Mouse (Mus musculus): ENCODE data around the gene Ccdc153.

The Ccdc153 gene

DNA sequence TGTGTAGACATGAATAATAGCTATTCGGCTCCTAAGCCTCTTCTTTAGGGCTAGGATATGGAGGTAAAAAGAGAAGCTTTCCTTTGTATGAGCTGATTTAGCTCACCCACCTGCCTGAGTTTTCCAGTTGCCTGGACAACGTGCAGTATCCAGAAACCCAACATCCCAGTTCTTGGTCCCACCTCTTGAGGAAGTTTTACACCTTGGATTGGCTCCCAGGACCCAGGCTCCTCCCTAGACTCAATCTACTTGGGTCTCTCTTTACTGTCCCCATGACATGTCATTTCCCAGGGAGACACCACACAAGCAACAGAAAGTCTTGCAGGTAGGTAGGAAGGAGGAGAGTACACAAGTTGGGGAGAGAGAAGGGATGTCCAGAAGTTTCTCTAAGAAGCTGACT is at the start of gene Ccdc153:
TSS of gene Ccdc153 (plus strand) at position 278 of the 400 bp plus-strand sequence.
- DNase-seq (ENCODE audit: extremely low read depth, insufficient read length, low spot score): no peak

DNA sequence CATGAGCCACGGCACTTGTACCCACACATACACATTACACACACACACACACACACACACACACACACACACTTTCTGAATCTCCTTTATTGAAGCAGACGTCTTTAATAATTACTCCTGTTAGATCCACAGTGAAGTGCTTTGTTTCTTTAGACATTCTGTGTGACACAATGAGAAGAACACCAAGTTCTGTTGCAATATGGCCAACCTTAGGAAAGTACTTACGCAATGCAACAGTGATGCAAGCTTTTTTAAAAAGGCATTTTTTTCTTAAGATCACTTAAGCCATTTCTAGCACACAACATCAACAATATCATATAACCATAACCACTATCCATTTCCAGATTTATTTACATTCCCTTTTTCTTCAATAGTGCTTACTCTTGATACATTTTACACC is 49.3 kb upstream of the Ccdc153 start:
- no peak for DNase-seq (ENCODE audit: extremely low read depth, insufficient read length, low spot score)

DNA sequence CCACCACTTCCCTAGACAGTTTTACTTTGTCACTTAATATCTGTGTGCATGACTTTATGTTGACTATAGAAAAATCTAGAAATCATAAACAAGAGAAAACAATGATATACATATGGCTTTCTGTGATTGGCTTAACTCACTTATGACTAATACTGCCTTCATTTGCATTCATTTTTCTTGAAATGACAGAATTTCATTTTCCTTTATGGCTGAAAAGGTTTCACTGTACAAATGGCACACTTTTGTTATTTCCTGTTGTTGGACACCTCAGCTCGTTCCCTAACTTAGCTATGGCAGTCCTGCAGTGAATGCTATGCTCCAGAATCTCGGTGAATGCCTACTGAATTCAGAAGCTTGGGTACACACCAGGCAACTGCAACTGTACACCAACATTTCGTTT is 48.2 kb upstream of the Ccdc153 start:
- no peak for DNase-seq (ENCODE audit: extremely low read depth, insufficient read length, low spot score)

DNA sequence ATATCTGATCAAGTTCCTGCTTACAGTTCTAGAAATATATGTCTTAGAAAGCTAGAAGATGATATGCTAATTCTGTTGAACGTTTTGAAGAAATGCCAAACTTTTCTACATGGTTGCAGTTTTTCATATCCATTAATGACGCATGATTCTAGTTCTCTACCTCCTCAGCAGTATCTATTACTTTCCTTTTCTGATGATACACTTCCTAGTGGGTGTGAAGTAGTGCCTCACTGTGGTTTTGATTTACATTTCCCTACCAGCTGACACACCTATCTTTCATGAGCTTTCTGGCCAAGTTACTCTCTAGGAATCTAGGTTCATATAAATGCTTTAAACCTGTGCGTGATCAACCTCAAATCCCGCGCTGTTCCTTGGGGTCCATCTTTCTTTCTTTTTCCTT is 47.7 kb upstream of the Ccdc153 start:
- no peak for DNase-seq (ENCODE audit: extremely low read depth, insufficient read length, low spot score)

DNA sequence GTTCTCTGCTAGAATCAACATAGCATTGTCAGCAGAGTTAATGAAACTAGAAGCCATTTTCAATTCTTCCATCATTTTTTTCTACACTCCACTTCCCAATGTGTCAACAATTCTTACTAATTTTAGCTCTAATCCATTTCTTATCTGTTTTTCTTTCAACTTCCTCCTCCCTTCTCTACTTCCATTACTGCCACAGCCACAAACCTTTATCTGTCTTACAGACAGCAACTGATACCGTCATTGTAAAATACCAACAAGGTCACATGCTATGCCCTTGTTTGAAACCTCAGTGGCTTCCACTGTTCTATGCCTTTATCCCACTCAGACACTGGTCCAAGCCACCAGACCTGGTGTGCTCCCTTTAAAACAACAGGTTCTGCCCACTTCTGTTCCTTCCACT is 46.5 kb upstream of the Ccdc153 start:
- no peak for DNase-seq (ENCODE audit: extremely low read depth, insufficient read length, low spot score)

DNA sequence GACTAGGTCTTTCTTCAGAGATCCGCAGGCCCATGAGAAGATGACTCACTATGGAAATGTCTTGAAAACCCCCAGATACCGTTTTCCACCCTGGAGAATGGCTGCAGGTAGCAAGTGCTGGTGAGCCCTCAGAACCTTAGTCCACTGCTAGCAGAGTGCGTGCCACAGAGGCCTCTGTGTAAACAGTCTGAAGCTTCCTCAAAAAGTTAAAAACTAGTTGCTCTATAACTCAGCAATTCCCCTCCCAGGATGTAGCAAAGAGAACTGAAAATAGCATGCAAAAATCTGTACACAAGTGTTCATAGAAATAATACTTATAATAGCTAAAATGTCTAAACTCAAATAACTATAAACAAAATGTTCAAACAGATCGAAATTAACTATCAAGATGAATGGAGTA is 44.1 kb upstream of the Ccdc153 start:
- DNase-seq (ENCODE audit: extremely low read depth, insufficient read length, low spot score): no peak

DNA sequence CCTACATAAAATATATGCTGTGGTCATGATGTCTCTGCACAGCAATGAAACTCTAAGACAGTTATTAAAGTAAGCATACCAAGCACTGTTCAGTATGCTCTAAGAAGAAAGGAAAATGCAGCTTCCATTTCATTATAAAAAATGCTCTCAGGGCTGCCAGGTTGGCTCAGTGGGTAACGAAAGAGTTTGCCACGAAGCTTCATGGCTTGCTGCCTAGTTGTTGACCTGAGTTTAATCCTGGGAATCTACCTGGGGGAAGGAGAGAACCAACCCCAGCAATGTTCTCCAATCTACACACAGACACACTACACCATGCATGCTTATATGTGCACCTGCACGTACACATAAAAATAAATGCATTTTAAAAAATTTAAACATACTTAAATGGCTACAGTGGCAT is 41.3 kb upstream of the Ccdc153 start:
- DNase-seq (ENCODE audit: extremely low read depth, insufficient read length, low spot score): no peak

DNA sequence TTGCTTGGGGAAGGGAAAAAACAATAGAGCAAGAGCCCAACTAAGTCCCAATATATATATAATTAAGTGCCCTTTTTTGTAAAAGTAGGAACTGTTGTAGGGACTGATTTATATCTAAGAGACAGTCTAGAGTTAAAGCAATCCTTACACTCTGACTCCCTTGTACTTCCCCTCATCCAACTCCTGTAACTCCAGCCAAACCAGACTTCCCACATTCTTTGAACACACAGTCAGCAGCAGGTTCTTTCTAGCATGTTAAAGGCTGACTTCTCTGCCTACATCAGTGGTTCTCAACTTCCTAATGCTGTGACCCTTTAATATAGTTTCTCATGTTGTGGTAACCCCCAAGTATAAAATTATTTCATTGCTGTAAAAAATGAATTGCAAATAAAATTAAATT is 40.9 kb upstream of the Ccdc153 start:
- no peak for DNase-seq (ENCODE audit: extremely low read depth, insufficient read length, low spot score)

DNA sequence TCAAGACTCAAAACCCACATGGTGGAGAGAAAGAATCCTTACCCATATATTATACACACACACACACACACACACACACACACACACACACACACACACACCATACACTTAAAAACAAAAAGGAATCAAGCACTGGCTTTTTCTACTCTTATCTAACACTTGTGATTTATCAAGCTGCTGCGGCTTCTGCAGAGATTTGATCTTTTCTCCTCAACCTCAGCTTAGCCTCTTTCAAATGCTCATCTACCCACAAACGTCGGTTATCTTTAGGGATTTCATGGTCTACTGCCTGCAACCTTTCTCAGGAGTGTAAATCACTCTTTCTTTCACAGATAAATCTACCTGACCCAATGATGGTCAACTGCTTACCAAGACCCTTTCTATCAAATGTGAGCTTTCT is 40.0 kb upstream of the Ccdc153 start:
- no peak for DNase-seq (ENCODE audit: extremely low read depth, insufficient read length, low spot score)

DNA sequence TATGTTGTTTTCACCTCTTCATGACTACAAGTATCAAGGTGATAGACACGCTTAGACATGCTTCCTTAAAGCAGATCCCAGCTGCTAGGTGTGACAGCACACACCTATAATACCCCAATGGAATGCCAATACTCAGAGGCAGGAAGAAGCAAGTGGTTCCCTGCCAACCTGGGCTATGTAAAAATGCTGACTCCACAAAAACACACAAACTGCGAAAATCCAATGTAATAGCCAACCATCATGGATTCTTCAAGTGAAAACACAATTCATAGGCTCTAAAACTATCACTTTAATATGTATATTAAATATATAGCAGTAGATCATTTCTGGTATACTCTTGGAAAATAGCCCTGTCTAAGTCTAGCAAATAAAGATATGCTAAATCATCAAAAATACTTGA is 32.6 kb upstream of the Ccdc153 start:
- DNase-seq (ENCODE audit: extremely low read depth, insufficient read length, low spot score): no peak

DNA sequence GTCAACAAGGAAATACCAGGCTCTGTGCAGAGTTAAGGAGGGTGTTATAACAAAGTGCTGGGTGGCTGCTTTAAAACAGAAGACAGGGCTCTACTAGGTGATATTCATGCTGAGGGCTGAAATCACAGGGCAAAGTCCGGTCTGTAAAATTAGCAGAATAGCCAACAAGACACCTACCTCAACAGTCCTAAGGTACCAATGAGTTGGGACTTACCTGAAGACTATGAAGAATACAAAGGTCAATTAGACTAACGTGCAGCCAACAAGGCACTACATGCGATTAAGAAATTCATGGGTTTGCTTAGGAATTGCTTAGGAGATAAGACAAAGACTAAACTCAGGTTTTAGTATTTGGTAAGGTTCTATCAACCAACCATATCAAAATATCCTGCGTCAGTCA is 31.1 kb upstream of the Ccdc153 start:
- no peak for DNase-seq (ENCODE audit: extremely low read depth, insufficient read length, low spot score)

DNA sequence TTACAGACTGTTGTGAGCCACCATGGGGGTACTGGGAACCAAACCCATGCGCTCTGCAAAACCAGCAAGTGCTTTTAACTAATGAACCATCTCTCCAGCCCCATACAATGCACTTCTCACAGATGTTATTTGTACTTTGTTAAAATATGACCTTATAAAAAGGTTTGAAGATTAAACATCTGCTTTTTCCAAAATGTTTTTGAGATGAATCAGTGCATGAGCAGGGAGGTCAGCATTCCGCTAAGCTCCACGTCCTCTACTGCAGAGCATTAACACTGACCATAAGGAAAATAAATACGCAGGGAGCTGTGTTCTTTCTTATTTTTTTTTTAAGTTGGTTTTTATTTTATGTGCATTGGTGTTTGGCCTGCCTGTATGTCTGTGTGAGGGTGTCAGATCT is 28.1 kb upstream of the Ccdc153 start:
- no peak for DNase-seq (ENCODE audit: extremely low read depth, insufficient read length, low spot score)

DNA sequence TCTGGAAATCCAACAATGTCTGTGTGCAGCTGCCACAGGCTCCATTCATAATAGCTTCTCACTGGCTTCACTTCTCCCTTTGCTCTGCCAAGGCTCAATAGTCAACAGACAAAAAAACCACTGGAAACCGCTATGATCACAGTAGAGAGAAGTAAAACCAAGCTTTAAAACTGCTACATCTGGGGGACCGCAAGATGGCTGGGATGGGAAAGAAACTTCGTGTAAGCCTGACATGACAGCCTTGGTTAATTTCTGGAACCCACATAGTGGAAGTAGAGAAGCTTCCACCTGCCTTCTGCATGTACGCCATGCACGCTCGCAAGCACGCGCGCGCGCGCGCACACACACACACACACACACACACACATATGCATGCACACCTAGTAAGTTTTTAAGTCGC is 26.9 kb upstream of the Ccdc153 start:
- DNase-seq (ENCODE audit: extremely low read depth, insufficient read length, low spot score): no peak

DNA sequence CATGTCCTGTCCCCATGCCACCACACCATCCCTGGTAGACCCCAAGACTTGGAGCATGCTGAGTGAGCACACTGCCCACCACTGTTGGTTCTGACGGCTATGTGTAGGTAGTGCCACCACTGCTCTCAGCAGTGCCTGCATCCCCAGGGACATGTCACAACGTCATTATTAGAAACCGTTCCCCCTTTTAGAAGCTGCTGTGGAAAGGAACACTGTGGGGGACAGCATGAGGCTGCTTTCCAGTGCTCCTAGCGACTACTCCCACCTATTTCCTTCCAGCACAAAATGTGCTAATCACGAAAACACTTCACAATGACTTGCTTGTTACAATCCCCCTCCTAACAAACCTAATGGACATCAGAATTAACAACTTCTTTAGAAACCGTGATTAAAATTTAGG is 14.5 kb upstream of the Ccdc153 start:
- no peak for DNase-seq (ENCODE audit: extremely low read depth, insufficient read length, low spot score)

DNA sequence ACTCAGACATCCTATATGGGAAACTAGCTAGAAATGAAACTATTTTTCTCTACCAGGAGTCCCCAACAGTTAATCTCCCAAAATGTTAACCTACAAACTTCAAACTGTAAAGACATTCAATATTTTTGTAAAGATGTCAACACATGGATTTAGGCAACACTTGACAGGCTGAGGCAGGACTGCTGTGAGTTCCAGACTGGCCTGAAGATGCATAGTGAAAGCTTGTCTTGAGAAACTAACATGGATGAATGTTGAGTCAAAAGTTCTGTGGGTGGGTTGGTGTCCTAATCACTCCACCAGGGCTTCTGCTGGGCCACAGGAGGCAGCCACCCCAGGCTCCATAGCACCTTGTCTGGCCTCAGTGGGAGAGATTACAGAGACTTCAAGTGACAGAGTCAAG is 8.9 kb upstream of the Ccdc153 start:
- no peak for DNase-seq (ENCODE audit: extremely low read depth, insufficient read length, low spot score)

DNA sequence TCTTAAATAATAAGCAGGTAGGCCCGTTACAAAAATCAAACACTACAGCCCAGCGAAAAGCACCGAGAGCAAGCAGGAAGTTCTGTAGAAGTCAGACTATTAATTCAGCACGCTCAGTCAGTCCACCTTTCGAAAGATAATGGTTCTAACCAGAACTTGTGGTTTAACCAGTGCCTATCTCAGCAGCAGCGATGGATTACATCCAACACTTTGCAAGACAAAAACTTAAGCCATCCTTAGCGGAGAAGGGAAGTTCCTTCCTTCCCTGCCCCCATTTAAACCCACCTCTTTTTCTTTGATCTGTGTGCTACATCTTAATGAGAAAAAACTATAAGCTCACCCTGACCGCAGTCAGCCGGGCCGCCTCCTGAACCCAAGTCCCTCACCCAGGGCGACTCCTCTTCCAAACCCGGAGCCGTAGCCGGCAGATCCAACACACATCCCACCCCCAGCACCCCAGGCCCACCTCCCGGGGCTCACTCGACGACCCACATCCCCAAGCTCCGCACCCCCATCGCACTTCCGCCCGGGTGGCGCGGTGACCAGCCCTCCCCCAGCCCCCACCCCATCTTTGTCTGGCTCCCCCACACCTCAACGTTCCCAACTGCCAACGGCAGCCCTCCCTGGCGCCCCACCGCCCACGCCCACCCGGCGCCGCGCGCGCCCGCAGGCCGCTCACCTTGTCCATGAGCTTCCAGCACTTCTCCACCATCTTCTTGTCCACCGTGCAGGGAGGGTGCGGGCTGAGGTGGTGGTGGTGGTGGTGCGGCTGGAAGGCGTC is 7.3 kb upstream of the Ccdc153 start:
- DNase-seq (ENCODE audit: extremely low read depth, insufficient read length, low spot score): peak; percentile 75

DNA sequence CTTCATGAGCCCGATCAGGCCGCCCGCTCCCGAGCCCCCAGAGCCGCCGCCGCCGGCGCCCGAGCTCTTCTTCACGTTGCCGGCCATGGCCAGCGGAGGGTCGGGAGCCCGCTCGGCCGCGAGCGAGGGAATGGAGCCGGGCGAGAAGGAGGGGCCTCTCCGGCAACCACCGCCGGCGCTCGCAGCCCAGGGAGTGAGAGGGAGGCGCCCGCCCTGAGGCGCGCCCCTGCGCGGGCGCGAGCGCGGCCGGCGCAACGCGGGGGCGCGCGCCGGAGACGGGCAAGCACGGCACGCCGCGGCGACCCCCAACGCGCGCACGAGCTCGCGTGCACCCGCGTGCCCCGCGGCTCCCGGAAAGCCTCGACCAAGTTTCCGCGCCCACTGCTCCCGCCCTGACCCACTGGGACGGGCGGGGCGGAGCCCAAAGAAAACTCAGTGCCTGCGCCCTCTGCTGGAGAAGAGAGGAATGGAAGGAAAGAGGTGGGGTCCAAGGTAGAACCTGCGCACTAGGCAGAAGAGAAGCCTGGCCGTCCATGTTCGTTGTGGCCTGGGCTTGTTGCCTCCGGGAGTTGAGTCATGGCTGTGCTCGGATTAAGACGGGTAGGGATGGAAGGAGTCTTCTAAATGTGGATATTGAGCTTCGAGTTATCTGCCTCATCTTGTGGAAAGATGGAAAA is 6.5 kb upstream of the Ccdc153 start, which contains the start of gene Cbl:
TSS of gene Cbl (minus strand) at position 248 of the 677 bp plus-strand sequence.
- peak; percentile 95 for DNase-seq (ENCODE audit: extremely low read depth, insufficient read length, low spot score)

DNA sequence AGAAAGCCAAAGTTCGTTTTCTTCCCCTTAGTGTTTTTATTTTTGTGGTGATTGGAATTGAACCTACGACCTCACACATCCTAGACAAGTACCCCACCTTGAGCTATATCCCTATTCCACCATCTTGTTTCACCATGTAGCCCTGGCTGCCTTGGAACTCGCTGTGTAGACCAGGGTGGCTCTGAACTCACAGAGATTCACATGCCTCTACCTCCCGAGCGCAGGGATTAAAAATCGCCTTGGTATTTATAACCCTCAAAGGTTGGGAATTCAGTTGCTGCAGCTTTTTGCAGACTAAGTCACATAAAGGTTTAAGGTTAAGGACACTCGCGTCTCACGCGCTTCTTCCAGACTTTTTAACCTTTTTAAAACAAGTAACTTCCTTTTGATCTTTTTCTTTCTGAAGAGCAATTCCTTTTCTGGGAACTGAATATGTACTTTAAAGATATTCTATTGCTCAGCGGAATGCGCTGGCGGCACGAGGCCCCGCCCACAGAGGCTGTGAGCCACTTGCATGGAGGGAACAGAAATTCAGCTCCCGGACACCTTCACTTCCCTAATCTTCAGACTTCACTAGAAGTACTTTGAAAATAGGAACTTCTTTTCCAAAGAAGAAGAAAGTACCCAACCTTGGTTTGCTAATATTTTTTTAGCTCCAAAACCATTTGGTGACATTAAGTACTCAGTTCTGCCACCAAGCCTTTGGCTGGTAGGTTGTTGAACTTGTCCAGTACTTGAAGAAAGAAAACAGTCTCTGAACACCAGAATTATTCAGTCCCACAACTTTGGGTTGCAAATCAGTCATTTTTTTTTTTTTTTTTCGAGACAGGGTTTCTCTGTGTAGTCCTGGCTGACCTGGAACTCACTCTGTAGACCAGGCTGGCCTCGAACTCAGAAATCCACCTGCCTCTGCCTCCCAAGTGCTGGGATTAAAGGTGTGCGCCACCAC is 5.7 kb upstream of the Ccdc153 start:
- DNase-seq (ENCODE audit: extremely low read depth, insufficient read length, low spot score): peak; percentile 35

DNA sequence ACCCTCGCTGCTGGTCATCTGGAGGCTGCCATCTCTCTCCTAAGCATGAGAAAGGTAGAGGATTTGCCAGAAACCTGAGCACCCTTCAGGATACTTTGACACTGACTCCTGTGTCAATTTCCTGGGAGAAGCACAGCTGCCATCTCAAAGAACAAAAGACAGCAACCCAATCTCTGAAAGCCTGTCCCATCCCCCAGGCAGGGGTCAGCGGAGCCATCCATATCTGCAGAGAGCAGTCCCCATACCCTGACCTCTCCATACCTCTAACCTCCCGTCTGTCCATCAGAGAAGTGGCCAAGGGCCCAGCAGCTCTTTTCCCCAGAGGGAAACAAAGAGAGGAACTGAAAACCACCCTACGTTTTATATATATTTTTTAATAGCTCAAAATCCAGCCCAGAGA is 3.9 kb upstream of the Ccdc153 start:
- DNase-seq (ENCODE audit: extremely low read depth, insufficient read length, low spot score): no peak

DNA sequence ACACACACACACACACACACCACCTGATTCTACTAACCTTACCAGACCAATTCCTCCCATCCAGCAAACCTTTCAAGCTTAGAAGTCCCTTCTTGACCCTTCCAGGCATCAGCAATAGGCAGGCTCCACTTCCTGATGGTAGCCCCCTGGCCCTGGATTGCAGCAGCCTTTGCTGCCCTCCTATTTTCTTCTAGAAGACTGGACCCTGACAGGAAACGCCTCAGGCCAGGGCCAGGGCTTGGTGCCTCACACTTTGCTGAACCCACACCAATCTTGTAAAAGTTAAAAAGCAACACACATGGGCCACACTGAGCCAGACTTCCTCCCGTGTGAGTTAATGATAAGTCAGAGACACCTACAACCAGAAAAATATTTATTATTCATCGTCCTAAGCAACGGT is 3.3 kb upstream of the Ccdc153 start:
- DNase-seq (ENCODE audit: extremely low read depth, insufficient read length, low spot score): no peak

DNA sequence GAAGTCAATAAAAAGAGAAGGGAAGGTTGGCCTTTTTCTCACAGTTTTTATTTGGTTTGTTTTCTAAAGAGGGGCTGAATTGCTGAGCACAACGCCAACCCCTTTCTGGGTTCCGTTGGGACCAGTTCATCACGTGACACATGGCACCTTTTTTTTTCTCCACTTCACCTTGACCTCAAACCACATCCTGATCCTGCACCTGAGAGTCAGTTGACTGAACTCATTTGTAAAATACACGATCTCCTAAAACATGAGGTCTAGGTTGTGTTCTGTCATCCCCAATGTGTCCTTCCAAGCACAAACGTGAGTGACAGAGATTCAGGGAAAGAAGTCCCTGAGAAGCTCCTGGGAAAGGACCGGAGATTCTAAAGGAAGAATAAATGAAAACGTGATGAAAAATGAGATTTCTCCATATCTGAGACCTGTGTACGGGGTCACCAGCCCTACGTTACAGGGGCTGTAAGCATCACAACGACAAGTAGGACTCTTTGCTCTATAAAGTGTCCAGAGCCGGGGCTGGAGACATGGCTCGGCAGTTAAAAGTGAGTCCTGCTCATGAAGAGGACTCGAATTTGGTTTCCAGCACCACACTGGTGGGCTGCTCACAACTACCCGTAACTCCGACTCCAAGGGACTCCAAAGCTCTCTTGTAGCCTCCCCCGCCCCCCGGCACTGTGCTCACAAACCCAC is 1.8 kb upstream of the Ccdc153 start:
- no peak for DNase-seq (ENCODE audit: extremely low read depth, insufficient read length, low spot score)
